Mouse (Mus musculus) CH12.LX (cell line): ENCODE measurements around the gene Arg1.

Experiments
- CTCF ChIP-seq, 2 experiments: IDR thresholded peaks in 1 of 2; conservative IDR thresholded peaks in 1 of 2; 2 replicates each; pipeline ENCODE4 v1.5.1; 2011 to 2012; ENCODE audit warnings: low read depth in 2 of 2, low read length in 2 of 2, improper control_type of control experiment in 1 of 2, inconsistent platforms in 1 of 2, mild to moderate bottlenecking in 1 of 2, moderate library complexity in 1 of 2
- EP300 ChIP-seq: IDR thresholded peaks from 2 replicates; pipeline ENCODE4 v1.6.1; 2011; ENCODE audit warnings: low read length, improper control_type of control experiment
- KAT2A ChIP-seq: IDR thresholded peaks from 2 replicates; pipeline ENCODE4 v1.6.1; 2012; ENCODE audit warnings: low read length, improper control_type of control experiment, inconsistent platforms; ENCODE audit not compliant: insufficient replicate concordance
- MAX ChIP-seq: IDR thresholded peaks from 2 replicates; pipeline ENCODE4 v1.6.1; 2011; ENCODE audit warnings: low read length, improper control_type of control experiment
- NELFE ChIP-seq: IDR thresholded peaks from 2 replicates; pipeline ENCODE4 v1.6.1; 2011; ENCODE audit warnings: low read depth, low read length, improper control_type of control experiment
- NRF1 ChIP-seq: IDR thresholded peaks from 2 replicates; pipeline ENCODE4 v1.6.1; 2014; ENCODE audit warnings: low read depth, mild to moderate bottlenecking, inconsistent platforms, low read length, improper control_type of control experiment, moderate library complexity
- POLR2A ChIP-seq: IDR thresholded peaks from 2 replicates; pipeline ENCODE4 v1.6.1; 2011; ENCODE audit warnings: low read depth, mild to moderate bottlenecking, improper control_type of control experiment, low read length
- RAD21 ChIP-seq: IDR thresholded peaks from 2 replicates; pipeline ENCODE4 v1.6.1; 2011; ENCODE audit warnings: low read depth, mild to moderate bottlenecking, low read length, improper control_type of control experiment, moderate library complexity
- SMC3 ChIP-seq: IDR thresholded peaks from 2 replicates; pipeline ENCODE4 v1.6.1; 2011; ENCODE audit warnings: low read depth, low read length, improper control_type of control experiment
- TCF12 ChIP-seq: IDR thresholded peaks from 2 replicates; pipeline ENCODE4 v1.6.1; 2014; ENCODE audit warnings: low read depth, mild to moderate bottlenecking, inconsistent platforms, low read length, improper control_type of control experiment
- USF1 ChIP-seq: IDR thresholded peaks from 2 replicates; pipeline ENCODE4 v1.6.1; 2014; ENCODE audit warnings: low read depth, mild to moderate bottlenecking, inconsistent platforms, low read length, improper control_type of control experiment
- ZNF384 ChIP-seq: IDR thresholded peaks from 2 replicates; pipeline ENCODE4 v1.6.1; 2012; ENCODE audit warnings: low read depth, low read length, improper control_type of control experiment, inconsistent platforms

DNA sequence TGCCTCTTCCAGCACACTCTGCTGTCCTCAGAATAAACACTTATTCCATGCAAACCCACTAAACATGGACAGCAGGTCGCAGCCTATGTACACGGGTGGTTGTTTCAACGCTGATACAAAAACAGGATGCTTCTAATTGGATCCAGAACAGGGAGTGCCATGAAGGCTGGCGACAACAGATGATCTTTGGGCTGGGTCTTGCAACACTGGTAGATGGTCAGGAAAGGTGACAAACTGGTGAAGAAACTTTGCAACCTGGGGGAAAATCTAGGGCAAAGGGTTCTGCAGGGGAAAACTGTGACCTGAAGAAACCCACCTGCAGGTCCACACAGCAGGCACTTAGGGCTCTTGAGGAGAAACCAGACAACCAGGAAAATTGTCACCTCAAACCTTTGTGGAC lies 4.3 kb downstream of the Arg1 start:
- no peak for TF ChIP-seq KAT2A
- no peak for TF ChIP-seq CTCF (conservative IDR thresholded peaks at IDR 0.05 in 1 of 2, IDR thresholded peaks at IDR 0.05 in 1 of 2; ENCODE audit: low read depth in 2 of 2, low read length in 2 of 2)
- TF ChIP-seq RAD21: no peak
- TF ChIP-seq SMC3: no peak
- TF ChIP-seq NRF1: no peak
- TF ChIP-seq TCF12: no peak
- no peak for TF ChIP-seq USF1
- TF ChIP-seq EP300: no peak
- no peak for TF ChIP-seq POLR2A
- no peak for TF ChIP-seq MAX
- no peak for TF ChIP-seq ZNF384
- no peak for TF ChIP-seq NELFE
